Mouse (Mus musculus) heart, embryonic 13.5 days (tissue): ENCODE data around the gene Gtf3c6. TPM values are rescaled to one million over a fixed set of nuclear protein-coding genes. Genes with fewer than 3 reads are reported as not detected.
"Not testable (repeated sequence)": the region's sequence is repeated elsewhere in the genome, so short reads cannot be mapped to it uniquely, and the experiment has no call there.

ENCODE experiments used
- ATAC-seq: fragments of 200-750 bp; cut with Nextera tagmentation; 2 replicates; pipeline ENCODE4 v1.8.0; 2017; ENCODE audit warnings: moderate TSS enrichment; ENCODE audit not compliant: insufficient number of reproducible peaks, low FRiP score, low TSS enrichment; ENCODE audit errors: extremely low read depth
- H3K27ac ChIP-seq: fragments of 300-500 bp; sonication (generic); replicated peaks from 2 replicates; pipeline ENCODE4 v1.5.1; 2015; ENCODE audit warnings: moderate library complexity, mild to moderate bottlenecking, inconsistent platforms
- H3K27me3 ChIP-seq: fragments of 300-500 bp; sonication (generic); replicated peaks from 2 replicates; pipeline ENCODE4 v1.6.1; 2015; ENCODE audit warnings: mild to moderate bottlenecking, inconsistent platforms
- H3K36me3 ChIP-seq: fragments of 300-500 bp; sonication (generic); 2 replicates; pipeline ENCODE4 v1.6.1; 2015; ENCODE audit warnings: mild to moderate bottlenecking, inconsistent platforms
- H3K4me1 ChIP-seq: fragments of 300-500 bp; sonication (generic); 2 replicates; pipeline ENCODE4 v1.6.1; 2015; ENCODE audit warnings: inconsistent platforms
- H3K4me2 ChIP-seq: fragments of 300-500 bp; sonication (generic); 2 replicates; pipeline ENCODE4 v1.6.1; 2015; ENCODE audit warnings: inconsistent platforms, mild to moderate bottlenecking, moderate library complexity
- H3K4me3 ChIP-seq: fragments of 300-500 bp; sonication (generic); 2 replicates; pipeline ENCODE4 v1.5.1; 2015; ENCODE audit warnings: moderate library complexity, mild to moderate bottlenecking, inconsistent platforms
- H3K9ac ChIP-seq: fragments of 300-500 bp; sonication (generic); 2 replicates; pipeline ENCODE4 v1.6.1; 2015; ENCODE audit warnings: inconsistent platforms, mild to moderate bottlenecking, moderate library complexity
- H3K9me3 ChIP-seq: fragments of 300-500 bp; sonication (generic); 2 replicates; pipeline ENCODE4 v1.6.1; 2016; ENCODE audit warnings: inconsistent platforms
- WGBS: fragments of 180-500 bp; shearing (Covaris S2); methylation state at CpG from one replicate; pipeline ENCODE4 v1.1.7; 2015; ENCODE audit warnings: mixed read lengths; 5-methylcytosine and 5-hydroxymethylcytosine counted together
- polyA plus RNA-seq: library from polyadenylated mRNA; unstranded; fragments of >200 nt; fragmentation: Nextera tagmentation; extraction: Ambion mirVana; gene quantifications from 2 replicates; pipeline ENCODE4 v1.2.1, GENCODE M21; 2015

Gtf3c6 gene
- 73.8 and 78.4 TPM in 2 replicates for polyA plus RNA-seq

GRCm38 (mm10) chr10:40257414-40258255, at the start of gene Gtf3c6:
TSS of gene Gtf3c6 (minus strand) at chr10:40258108.
- Histone ChIP-seq H3K27me3 (no peaks in the 10 kb centered on the region), H3K27ac (peak within 1 kb of the TSS; percentile 97), H3K4me1 (peaks cover 22% of the 10 kb centered on the region), H3K4me3 (peak within 1 kb of the TSS; percentile 82), H3K9me3 (no peaks in the 10 kb centered on the region), H3K9ac (peak within 1 kb of the TSS; percentile 90), H3K36me3 (peaks cover 31% of the 10 kb centered on the region), H3K4me2 (peak within 1 kb of the TSS; percentile 87)
- peak; percentile 49 for ATAC-seq
- WGBS = under 1% methylated on average over 43 of the region's 43 CpGs

DNA sequence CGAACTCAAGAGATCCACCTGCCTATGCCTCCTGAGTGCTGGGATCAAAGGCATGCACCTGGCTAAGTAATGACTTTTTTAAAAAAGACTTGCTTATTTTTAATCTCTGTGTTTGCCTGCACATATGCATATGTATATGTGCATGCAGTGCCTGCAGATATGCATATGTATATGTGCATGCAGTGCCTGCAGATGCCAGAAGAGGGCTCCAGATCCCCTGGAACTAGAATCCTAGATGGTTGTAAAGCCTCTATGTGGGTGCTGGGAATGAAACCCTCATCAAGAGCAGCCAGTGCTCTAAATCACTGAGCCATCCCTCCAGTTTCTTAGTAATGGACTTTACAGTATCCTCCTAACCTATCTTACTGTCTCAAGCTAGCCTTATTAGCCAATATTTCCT, 48.1 kb upstream of the Gtf3c6 start:
- Histone ChIP-seq H3K36me3 (no peaks in the 10 kb centered on the region), H3K4me1 (0 out of 2 replicates have a peak, but pooled peaks cover 4% of the 10 kb centered on the region), H3K4me2 (no peak overlapping the region), H3K27me3 (no peaks in the 10 kb centered on the region), H3K4me3 (no peak overlapping the region), H3K9me3 (peaks cover 8% of the 10 kb centered on the region; the same call in 1 of the 2 replicates), H3K27ac (no peak overlapping the region), H3K9ac (no peak overlapping the region)
- no peak for ATAC-seq
- 84% methylated on average over 1 of the region's 1 CpGs for WGBS

DNA sequence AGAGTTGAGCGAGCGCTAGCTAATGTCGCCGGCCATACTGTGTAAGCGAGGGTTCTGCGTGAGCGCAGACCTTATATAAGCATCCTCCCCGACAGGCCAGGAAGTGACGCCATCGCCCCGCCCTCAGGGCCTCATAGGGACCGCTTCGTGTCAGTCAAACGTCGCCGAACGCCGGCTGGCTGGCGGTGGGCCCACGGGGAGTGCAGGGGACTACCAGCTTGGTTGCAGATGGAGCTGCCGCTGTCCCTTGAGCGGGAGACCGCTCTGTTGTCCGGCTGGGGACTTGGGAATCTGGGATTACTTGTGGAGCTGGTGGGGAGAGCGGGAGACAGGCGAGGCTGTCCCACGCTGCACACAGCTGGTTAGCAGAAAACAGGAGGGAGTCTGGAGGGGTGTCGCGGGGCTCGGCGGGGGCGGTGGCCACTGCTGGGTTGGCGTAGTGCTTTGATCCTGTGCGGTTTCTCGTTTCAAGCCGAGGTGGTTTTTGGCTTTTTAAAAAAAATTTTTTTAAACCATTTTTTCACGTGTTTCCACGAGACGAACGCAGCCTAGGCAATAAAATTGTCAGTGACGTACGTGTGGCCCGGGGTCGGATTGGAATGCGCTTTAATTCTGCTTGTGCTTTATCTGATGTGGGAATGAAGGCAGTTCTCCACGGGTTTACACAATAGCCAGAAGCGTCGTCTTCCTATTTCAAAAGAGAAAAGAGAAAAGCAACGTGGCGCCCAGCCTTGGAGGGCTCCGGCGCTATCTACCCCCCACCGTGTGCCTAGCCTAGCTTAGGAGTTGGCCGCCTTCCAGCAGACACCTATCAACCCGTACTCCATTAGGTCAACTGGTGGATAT, 44.5 kb upstream of the Gtf3c6 start, which contains the start of gene Amd1:
Amd1 (minus strand) TSS at position 47 of the 846 bp plus-strand sequence.
- peaks cover 31% of the 10 kb centered on the region for H3K4me1 ChIP-seq
- ATAC-seq = peak; percentile 91
- under 1% methylated on average over 55 of the region's 55 CpGs for WGBS
- H3K9me3 ChIP-seq = peaks cover 8% of the 10 kb centered on the region; the same call in 1 of the 2 replicates
- peak within 1 kb of the TSS; percentile 99 for H3K27ac ChIP-seq
- H3K4me3 ChIP-seq = peak within 1 kb of the TSS; percentile 71
- peak within 1 kb of the TSS; percentile 83 for H3K4me2 ChIP-seq
- no peaks in the 10 kb centered on the region for H3K27me3 ChIP-seq
- no peaks in the 10 kb centered on the region for H3K36me3 ChIP-seq
- H3K9ac ChIP-seq = peak within 1 kb of the TSS; percentile 94

GRCm38 (mm10) chr10:40301181-40302075, 43.5 kb upstream of the Gtf3c6 start:
- H3K4me3 ChIP-seq = peak overlapping the region; percentile 71
- H3K4me2 ChIP-seq = peak overlapping the region; percentile 83
- under 1% methylated on average over 35 of the region's 91 CpGs for WGBS
- not testable (repeated sequence) for H3K27me3 ChIP-seq, H3K9me3 ChIP-seq, H3K36me3 ChIP-seq
- H3K9ac ChIP-seq = peak overlapping the region; percentile 94
- peak; percentile 45 for ATAC-seq
- H3K4me1 ChIP-seq = peaks cover 40% of the 10 kb centered on the region
- peak overlapping the region; percentile 94 for H3K27ac ChIP-seq

- Histone ChIP-seq H3K9me3 (no peaks in the 10 kb centered on the region), H3K27me3 (no peaks in the 10 kb centered on the region), H3K4me1 (peaks cover 40% of the 10 kb centered on the region), H3K36me3 (no peaks in the 10 kb centered on the region), H3K4me2 (peak overlapping the region; percentile 80), H3K9ac (peak overlapping the region; percentile 94), H3K4me3 (peak overlapping the region; percentile 71), H3K27ac (peak overlapping the region; percentile 94)
- WGBS = under 1% methylated on average over 36 of the region's 36 CpGs
- peak; percentile 73 for ATAC-seq
Observed at GRCm38 (mm10) chr10:40300648-40301171, 42.8 kb upstream of the Gtf3c6 start.

- H3K27ac ChIP-seq = no peak overlapping the region
- no peak overlapping the region for H3K4me3 ChIP-seq
- no peak for ATAC-seq
- H3K27me3 ChIP-seq = no peaks in the 10 kb centered on the region
- peaks cover 21% of the 10 kb centered on the region for H3K4me1 ChIP-seq
- H3K9me3 ChIP-seq = no peaks in the 10 kb centered on the region
- no peak overlapping the region for H3K9ac ChIP-seq
- peaks cover 54% of the 10 kb centered on the region for H3K36me3 ChIP-seq
- 87% methylated on average over 6 of the region's 6 CpGs for WGBS
- H3K4me2 ChIP-seq = no peak overlapping the region
Observed at GRCm38 (mm10) chr10:40292640-40293039, 34.7 kb upstream of the Gtf3c6 start.

DNA sequence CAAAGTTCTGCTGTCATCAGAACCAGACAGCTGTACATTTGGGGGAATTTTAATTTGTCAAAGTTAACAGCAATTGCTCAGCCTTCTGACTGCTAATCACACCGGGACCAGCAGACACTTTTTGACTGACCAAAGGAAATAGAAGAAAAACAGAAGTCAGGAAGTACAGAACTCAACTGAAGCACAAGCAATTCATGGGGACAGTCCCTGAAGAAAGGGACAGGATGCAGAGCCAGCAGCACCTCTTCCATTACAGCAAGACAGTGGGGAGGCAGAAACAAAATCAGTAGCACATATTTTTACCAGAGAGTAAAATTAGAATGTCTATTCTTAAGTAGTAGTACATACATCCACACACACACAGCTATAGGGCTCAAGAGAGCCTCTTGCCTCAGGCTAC, 28.9 kb upstream of the Gtf3c6 start:
- 88% methylated on average over 1 of the region's 1 CpGs for WGBS
- no peak for ATAC-seq

DNA sequence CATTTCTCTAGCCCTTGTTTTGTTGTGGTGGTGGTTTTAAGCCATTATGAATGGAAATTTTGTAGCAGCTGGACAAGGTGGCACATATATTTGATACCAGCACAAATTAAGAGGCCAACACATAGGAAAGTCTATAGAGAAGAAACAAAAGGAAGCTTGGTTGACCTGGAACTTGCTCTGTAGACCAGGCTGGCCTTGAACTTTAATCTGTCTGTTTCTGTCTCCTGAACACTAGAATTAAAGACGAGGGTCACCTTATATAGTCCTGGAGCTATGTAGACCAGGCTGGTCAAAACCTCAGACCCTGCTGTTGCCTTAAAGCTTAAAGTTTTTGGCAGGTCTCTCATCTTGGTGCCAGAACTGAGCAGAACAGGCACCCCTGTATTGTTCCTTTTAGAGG, 27.7 kb upstream of the Gtf3c6 start:
- Histone ChIP-seq H3K4me2 (no peak overlapping the region), H3K4me1 (no peaks in the 10 kb centered on the region), H3K36me3 (peaks cover 51% of the 10 kb centered on the region), H3K9ac (no peak overlapping the region), H3K27me3 (no peaks in the 10 kb centered on the region), H3K9me3 (no peaks in the 10 kb centered on the region), H3K4me3 (no peak overlapping the region), H3K27ac (no peak overlapping the region)
- no peak for ATAC-seq
- WGBS = 76% methylated on average over 1 of the region's 1 CpGs

More for the DNA sequence above, 28.9 kb upstream of the Gtf3c6 start:
- Histone ChIP-seq H3K4me2 (no peak overlapping the region), H3K27ac (no peak overlapping the region), H3K9me3 (no peaks in the 10 kb centered on the region), H3K4me3 (no peak overlapping the region), H3K9ac (no peak overlapping the region), H3K4me1 (no peaks in the 10 kb centered on the region), H3K27me3 (no peaks in the 10 kb centered on the region), H3K36me3 (peaks cover 63% of the 10 kb centered on the region)

GRCm38 (mm10) chr10:40284997-40285396, 27.1 kb upstream of the Gtf3c6 start:
- ATAC-seq = no peak
- H3K4me3 ChIP-seq = no peak overlapping the region
- H3K27me3 ChIP-seq = no peaks in the 10 kb centered on the region
- 93% methylated on average over 3 of the region's 3 CpGs for WGBS
- peaks cover 46% of the 10 kb centered on the region for H3K36me3 ChIP-seq
- no peak overlapping the region for H3K4me2 ChIP-seq
- H3K4me1 ChIP-seq = no peaks in the 10 kb centered on the region
- no peak overlapping the region for H3K27ac ChIP-seq
- H3K9ac ChIP-seq = no peak overlapping the region
- no peaks in the 10 kb centered on the region for H3K9me3 ChIP-seq

DNA sequence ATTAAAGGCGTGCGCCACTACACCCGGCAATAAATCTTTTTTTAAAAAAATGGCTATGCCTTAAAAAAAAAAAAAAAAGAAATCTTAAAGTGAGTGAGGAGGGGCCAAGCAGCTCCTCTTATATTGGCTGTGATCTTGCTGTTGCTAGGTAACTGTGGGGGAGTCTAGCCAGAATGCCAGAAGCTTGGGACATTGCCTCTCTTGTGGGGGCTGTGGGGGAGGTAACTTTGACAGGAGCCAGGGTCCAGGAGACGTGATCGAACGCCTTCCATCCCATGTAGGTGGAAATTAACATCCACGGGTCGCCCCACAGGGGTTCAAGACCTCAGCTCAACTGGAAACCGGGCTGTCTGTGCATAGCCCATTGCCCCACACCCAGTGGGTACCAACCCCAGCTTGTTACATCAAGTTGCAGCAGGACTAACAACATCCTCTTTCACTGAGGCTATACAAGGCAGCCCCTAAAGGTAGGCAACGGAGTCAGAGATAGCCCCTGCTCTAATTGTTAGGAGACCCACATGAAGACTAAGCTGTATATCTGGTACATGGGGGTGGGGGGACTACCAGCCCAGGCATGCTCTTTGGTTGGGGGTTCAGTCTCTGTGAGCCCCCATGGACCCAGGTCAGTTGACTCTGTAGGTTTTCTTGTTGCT, 26.4 kb upstream of the Gtf3c6 start:
- Histone ChIP-seq H3K4me1 (no peaks in the 10 kb centered on the region), H3K27me3 (no peaks in the 10 kb centered on the region), H3K36me3 (peaks cover 39% of the 10 kb centered on the region), H3K9me3 (no peaks in the 10 kb centered on the region), H3K27ac (no peak overlapping the region), H3K9ac (no peak overlapping the region), H3K4me3 (no peak overlapping the region), H3K4me2 (no peak overlapping the region)
- WGBS = 74% methylated on average over 10 of the region's 10 CpGs
- no peak for ATAC-seq
